Mouse (Mus musculus): Measurements from ENCODE around the gene Sdad1. TPM values are rescaled to one million over a fixed set of nuclear protein-coding genes. Genes with fewer than 3 reads are reported as not detected.

Sdad1 gene
- polyA plus RNA-seq, 1 experiment from 2014 or later: 38.8 TPM

DNA sequence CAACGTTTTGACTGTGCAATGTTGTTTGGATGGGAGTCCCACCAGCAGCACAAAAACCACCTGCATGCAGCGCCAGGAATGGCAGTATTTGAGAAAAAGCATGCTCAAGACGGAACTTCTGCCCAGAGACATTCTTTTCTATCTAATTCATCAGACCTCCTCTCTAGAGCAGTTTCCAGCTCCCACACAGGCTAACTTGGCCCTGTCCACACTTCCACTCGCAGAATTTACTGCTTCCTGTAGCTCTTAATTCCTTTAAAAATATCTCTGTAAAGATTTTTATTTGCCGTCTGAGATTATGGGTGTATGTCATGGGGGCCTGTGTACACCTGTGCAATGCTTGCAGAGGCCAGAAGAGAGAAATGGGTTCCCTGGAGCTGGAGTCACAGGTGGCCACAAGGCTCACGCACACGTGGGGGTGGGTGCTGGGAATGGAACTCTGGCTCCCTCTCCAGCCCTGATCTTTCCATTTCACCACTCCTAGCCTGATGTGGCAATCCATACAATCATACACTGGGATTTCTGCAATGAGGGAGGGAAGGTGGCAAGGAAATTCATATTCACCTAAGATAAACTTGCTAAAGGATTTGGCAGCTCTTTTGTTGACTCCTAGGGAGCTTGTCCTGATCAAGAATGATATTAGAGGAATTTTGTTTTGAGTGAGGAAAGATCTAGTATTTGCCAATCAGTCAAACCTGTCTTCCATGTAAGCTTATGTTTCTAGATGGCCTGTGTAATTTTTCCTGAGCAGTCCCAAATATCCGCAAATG is 11.5 kb upstream of the Sdad1 start:
- Histone ChIP-seq H3K27me3 (ENCODE audit: control insufficient read depth, insufficient read depth, low read length) (no peaks in the 10 kb centered on the region), H3K36me3 (ENCODE audit: control insufficient read depth, insufficient read depth, low read length) (no peaks in the 10 kb centered on the region), H3K4me2 (ENCODE audit: low read length) (no peak overlapping the region), H3K27ac (replicated peaks; ENCODE audit: low read depth, low read length) (no peak overlapping the region), H3K9me3 (ENCODE audit: control insufficient read depth, low read length) (no peaks in the 10 kb centered on the region), H3K4me1 (ENCODE audit: control insufficient read depth, insufficient read depth, low read length) (no peaks in the 10 kb centered on the region), H3K4me3 (replicated peaks; ENCODE audit: low read depth, low read length) (no peak overlapping the region), H3K9ac (replicated peaks; ENCODE audit: low read length) (no peak overlapping the region)
- DNase-seq: no peak
- 79% methylated on average over 8 of the region's 8 CpGs for WGBS
- no peak for ATAC-seq (ENCODE audit: low FRiP score, low TSS enrichment)

DNA sequence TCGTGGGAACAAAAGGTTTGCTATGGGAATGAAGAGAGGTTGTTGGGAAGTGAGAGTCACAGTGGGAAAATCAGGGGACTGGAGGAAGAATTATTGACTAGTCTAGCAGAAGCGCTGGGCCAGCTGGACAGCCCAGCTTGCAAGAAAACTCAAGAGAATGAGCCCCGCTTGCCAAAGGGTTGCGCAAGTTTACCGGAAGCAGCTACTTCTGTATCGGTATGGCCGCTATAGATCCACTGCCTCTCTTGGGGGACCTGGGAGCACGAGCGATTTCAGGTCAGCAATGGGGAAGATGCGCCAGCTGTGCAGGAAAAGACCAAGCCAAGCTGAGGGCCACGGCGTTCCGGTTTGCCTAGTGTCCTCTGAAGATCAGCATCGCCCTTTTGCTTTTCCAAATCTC is 8.3 kb upstream of the Sdad1 start:
- no peaks in the 10 kb centered on the region for H3K9me3 ChIP-seq (ENCODE audit: control insufficient read depth, low read length)
- ATAC-seq (ENCODE audit: low FRiP score, low TSS enrichment) (no peak), DNase-seq (no peak)
- no peaks in the 10 kb centered on the region for H3K36me3 ChIP-seq (ENCODE audit: control insufficient read depth, insufficient read depth, low read length)
- no peak overlapping the region for H3K27ac ChIP-seq (replicated peaks; ENCODE audit: low read depth, low read length)
- no peaks in the 10 kb centered on the region for H3K27me3 ChIP-seq (ENCODE audit: control insufficient read depth, insufficient read depth, low read length)
- no peak overlapping the region for H3K4me2 ChIP-seq (ENCODE audit: low read length)
- 93% methylated on average over 14 of the region's 14 CpGs for WGBS
- no peaks in the 10 kb centered on the region for H3K4me1 ChIP-seq (ENCODE audit: control insufficient read depth, insufficient read depth, low read length)
- no peak overlapping the region for H3K4me3 ChIP-seq (replicated peaks; ENCODE audit: low read depth, low read length)
- H3K9ac ChIP-seq (replicated peaks; ENCODE audit: low read length): no peak overlapping the region

DNA sequence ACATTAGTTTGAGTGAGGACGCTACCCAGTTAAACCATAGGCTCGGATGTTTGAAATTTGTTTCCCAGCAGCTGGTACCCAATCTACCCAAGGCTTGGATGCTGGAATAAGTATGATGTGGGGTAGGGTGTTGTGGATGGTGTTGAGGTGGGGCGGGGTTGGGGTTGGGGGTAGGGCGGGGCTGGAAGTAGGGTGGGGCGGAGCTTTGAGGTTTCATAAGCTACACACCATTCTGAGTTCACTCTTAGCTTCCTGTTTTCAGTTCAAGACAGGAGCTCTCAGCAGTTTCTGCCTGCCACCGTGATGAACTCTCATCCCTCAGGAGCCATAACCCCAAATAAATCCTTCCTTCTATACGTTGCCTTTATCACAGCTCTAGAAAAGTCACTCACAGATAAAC is 7.8 kb upstream of the Sdad1 start:
- H3K9me3 ChIP-seq (ENCODE audit: control insufficient read depth, low read length): no peaks in the 10 kb centered on the region
- no peaks in the 10 kb centered on the region for H3K27me3 ChIP-seq (ENCODE audit: control insufficient read depth, insufficient read depth, low read length)
- 91% methylated on average over 7 of the region's 7 CpGs for WGBS
- no peak overlapping the region for H3K9ac ChIP-seq (replicated peaks; ENCODE audit: low read length)
- no peak for ATAC-seq (ENCODE audit: low FRiP score, low TSS enrichment)
- H3K27ac ChIP-seq (replicated peaks; ENCODE audit: low read depth, low read length): no peak overlapping the region
- no peaks in the 10 kb centered on the region for H3K36me3 ChIP-seq (ENCODE audit: control insufficient read depth, insufficient read depth, low read length)
- H3K4me2 ChIP-seq (ENCODE audit: low read length): no peak overlapping the region
- no peak for DNase-seq
- H3K4me1 ChIP-seq (ENCODE audit: control insufficient read depth, insufficient read depth, low read length): no peaks in the 10 kb centered on the region
- no peak overlapping the region for H3K4me3 ChIP-seq (replicated peaks; ENCODE audit: low read depth, low read length)

DNA sequence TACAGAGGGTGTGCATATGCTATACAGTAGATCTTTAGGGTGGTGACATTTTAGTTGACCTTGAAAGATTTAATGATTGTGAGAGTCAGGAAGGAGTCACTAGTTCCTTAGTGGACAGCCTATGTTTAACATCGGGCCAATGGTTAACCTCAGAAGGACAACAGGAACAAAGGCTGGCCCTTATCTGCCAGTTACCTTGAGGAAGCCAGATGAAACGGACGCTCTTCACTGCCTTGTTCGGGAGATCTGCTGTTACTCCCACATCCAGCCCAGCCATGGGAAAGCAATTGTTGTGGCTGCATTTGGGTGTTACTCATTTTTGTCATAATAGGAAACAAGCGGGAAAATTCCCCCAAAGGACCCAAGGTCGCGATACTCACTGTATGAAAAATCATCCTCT is 3.5 kb upstream of the Sdad1 start:
- Histone ChIP-seq H3K36me3 (ENCODE audit: control insufficient read depth, insufficient read depth, low read length) (no peaks in the 10 kb centered on the region), H3K27ac (replicated peaks; ENCODE audit: low read depth, low read length) (no peak overlapping the region), H3K27me3 (ENCODE audit: control insufficient read depth, insufficient read depth, low read length) (no peaks in the 10 kb centered on the region), H3K4me2 (ENCODE audit: low read length) (no peak overlapping the region), H3K9ac (replicated peaks; ENCODE audit: low read length) (no peak overlapping the region), H3K4me3 (replicated peaks; ENCODE audit: low read depth, low read length) (no peak overlapping the region), H3K4me1 (ENCODE audit: control insufficient read depth, insufficient read depth, low read length) (peaks cover 6% of the 10 kb centered on the region), H3K9me3 (ENCODE audit: control insufficient read depth, low read length) (no peaks in the 10 kb centered on the region)
- WGBS: 80% methylated on average over 7 of the region's 7 CpGs
- no peak for ATAC-seq (ENCODE audit: low FRiP score, low TSS enrichment)
- DNase-seq: no peak

DNA sequence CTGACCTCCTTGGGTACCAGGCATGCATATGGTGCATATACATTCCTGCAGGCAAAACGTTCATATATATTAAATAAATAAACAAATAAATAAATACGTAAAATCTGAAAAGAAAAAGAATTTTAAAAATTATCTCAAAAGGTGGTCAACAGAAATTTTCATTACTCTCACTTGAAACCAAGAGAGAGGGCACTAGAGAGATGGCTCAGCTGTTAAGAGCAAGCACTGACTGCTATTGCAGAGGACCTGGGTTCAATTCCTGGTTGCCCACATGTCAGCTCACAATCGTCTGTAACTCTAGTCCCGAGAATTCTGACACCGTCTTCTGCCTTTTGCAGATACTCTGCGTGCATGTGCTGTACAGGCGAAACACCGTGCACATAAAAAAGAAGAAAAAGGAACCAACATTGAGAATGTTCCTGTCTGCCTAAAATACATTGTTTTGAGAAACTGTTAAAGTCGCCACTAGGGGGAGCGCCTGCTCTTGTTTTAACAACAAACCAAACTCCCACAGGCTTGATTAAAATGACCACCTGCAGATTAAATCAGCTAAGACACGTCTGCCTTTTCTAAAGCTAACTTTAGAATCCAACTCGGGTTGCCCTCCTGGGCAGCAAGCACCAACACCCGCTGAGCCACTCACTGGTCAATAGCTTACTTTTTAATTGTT is 1.9 kb upstream of the Sdad1 start:
- ATAC-seq (ENCODE audit: low FRiP score, low TSS enrichment) (no peak), DNase-seq (peak; percentile 96)
- no peak overlapping the region for H3K9ac ChIP-seq (replicated peaks; ENCODE audit: low read length)
- no peak overlapping the region for H3K27ac ChIP-seq (replicated peaks; ENCODE audit: low read depth, low read length)
- H3K4me3 ChIP-seq (replicated peaks; ENCODE audit: low read depth, low read length): no peak overlapping the region
- 16% methylated on average over 13 of the region's 13 CpGs for WGBS
- H3K4me2 ChIP-seq (ENCODE audit: low read length): no peak overlapping the region
- H3K27me3 ChIP-seq (ENCODE audit: control insufficient read depth, insufficient read depth, low read length): no peaks in the 10 kb centered on the region
- H3K4me1 ChIP-seq (ENCODE audit: control insufficient read depth, insufficient read depth, low read length): peaks cover 10% of the 10 kb centered on the region
- no peaks in the 10 kb centered on the region for H3K36me3 ChIP-seq (ENCODE audit: control insufficient read depth, insufficient read depth, low read length)
- H3K9me3 ChIP-seq (ENCODE audit: control insufficient read depth, low read length): no peaks in the 10 kb centered on the region

DNA sequence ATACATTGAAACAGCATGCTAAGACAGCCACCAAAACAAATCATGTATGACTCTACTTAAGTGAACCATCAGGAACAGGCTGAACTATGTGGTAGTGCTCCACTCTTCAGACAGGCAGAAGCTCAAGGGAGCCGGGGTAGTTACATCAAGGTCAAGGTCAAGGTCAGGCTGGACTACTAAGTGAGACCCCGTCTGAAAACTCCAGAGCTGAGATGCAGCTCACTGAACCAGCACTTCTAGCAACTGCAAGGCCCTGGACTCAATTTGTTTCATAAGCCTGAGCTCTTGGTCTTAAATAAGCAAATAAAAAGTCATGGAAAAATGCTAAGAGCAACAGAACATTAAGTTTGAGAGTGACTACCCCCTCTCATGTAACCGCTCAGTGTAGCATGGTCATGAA is 6.0 kb downstream of the Sdad1 start:
- 89% methylated on average over 3 of the region's 3 CpGs for WGBS

DNA sequence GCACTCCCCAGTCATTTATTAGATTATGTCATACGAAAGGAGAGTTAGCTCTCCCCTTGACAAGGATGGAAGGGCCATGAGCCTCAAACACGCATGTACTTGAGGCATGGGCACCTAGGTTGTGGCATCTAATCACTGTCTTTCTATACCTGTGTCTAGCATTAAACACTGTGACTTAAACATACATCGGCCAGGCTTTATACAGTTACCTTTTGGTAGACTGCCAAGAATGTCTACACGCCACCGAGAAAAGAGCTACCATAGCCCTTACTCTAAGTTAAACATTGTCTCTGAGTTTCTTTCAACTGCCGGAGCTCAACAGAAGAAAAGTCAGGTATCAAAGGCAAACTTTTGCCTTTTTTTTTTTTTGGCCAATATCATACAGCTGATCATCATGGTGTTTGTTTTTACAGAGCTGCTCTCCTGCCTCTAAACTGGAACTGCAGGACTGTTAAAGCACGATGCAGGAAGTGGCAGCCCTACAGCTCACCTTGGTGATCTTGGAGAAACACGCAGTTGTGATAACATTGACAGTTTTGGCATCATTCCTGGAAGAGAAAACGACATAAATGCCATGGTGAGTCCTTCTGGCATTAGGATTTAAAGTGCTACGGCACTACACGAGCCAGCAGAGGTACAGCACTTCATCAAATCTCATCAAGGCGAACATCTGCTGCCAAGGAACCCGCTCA is 8.0 kb downstream of the Sdad1 start:
- peaks cover 72% of the 10 kb centered on the region for H3K36me3 ChIP-seq (ENCODE audit: control insufficient read depth, insufficient read depth, low read length)
- H3K9me3 ChIP-seq (ENCODE audit: control insufficient read depth, low read length): no peaks in the 10 kb centered on the region
- DNase-seq: no peak
- no peak overlapping the region for H3K9ac ChIP-seq (replicated peaks; ENCODE audit: low read length)
- WGBS: 96% methylated on average over 13 of the region's 13 CpGs
- H3K4me3 ChIP-seq (replicated peaks; ENCODE audit: low read depth, low read length): no peak overlapping the region
- H3K4me1 ChIP-seq (ENCODE audit: control insufficient read depth, insufficient read depth, low read length): no peaks in the 10 kb centered on the region
- H3K4me2 ChIP-seq (ENCODE audit: low read length): no peak overlapping the region
- no peaks in the 10 kb centered on the region for H3K27me3 ChIP-seq (ENCODE audit: control insufficient read depth, insufficient read depth, low read length)
- H3K27ac ChIP-seq (replicated peaks; ENCODE audit: low read depth, low read length): no peak overlapping the region
- no peak for ATAC-seq (ENCODE audit: low FRiP score, low TSS enrichment)

More for the DNA sequence above, 6.0 kb downstream of the Sdad1 start:
- Histone ChIP-seq H3K4me2 (ENCODE audit: low read length) (no peak overlapping the region), H3K9ac (replicated peaks; ENCODE audit: low read length) (no peak overlapping the region), H3K27ac (replicated peaks; ENCODE audit: low read depth, low read length) (no peak overlapping the region), H3K27me3 (ENCODE audit: control insufficient read depth, insufficient read depth, low read length) (no peaks in the 10 kb centered on the region), H3K36me3 (ENCODE audit: control insufficient read depth, insufficient read depth, low read length) (peaks cover 57% of the 10 kb centered on the region), H3K4me1 (ENCODE audit: control insufficient read depth, insufficient read depth, low read length) (peaks cover 6% of the 10 kb centered on the region), H3K9me3 (ENCODE audit: control insufficient read depth, low read length) (no peaks in the 10 kb centered on the region), H3K4me3 (replicated peaks; ENCODE audit: low read depth, low read length) (no peak overlapping the region)
- DNase-seq (no peak), ATAC-seq (ENCODE audit: low FRiP score, low TSS enrichment) (no peak)

DNA sequence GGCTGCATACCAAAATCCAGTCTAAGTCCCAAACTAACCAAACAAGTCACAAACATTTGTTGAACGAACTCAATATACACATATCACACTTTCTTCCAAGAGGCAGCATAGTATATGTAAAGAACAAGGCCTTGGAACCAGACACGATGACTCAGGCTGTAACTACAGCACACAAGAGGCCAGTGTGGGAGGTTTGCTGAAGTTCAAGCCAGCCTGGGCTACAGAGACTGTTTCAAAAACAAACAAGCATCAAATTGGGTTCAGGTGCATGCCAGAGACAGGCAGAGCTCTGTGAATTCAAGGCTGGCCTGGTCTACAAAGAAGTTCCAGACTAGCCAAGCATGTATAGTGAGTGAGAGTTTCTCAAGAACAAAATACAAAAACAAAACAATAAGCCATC is 15.8 kb downstream of the Sdad1 start:
- Histone ChIP-seq H3K4me1 (ENCODE audit: control insufficient read depth, insufficient read depth, low read length) (no peaks in the 10 kb centered on the region), H3K9me3 (ENCODE audit: control insufficient read depth, low read length) (no peaks in the 10 kb centered on the region), H3K4me2 (ENCODE audit: low read length) (no peak overlapping the region), H3K27ac (replicated peaks; ENCODE audit: low read depth, low read length) (no peak overlapping the region), H3K4me3 (replicated peaks; ENCODE audit: low read depth, low read length) (no peak overlapping the region), H3K9ac (replicated peaks; ENCODE audit: low read length) (no peak overlapping the region), H3K27me3 (ENCODE audit: control insufficient read depth, insufficient read depth, low read length) (no peaks in the 10 kb centered on the region), H3K36me3 (ENCODE audit: control insufficient read depth, insufficient read depth, low read length) (peaks cover 91% of the 10 kb centered on the region)
- ATAC-seq (ENCODE audit: low FRiP score, low TSS enrichment) (no peak), DNase-seq (no peak)
- 96% methylated on average over 2 of the region's 2 CpGs for WGBS

Data from midbrain, embryonic 14.5 days (tissue).